Mouse (Mus musculus): Measurements from ENCODE around the gene Tmtc2. TPM values are rescaled to one million over a fixed set of nuclear protein-coding genes. Genes with fewer than 3 reads are reported as not detected.
"Not testable (repeated sequence)": the region's sequence is repeated elsewhere in the genome, so short reads cannot be mapped to it uniquely, and the experiment has no call there.

The Tmtc2 gene
- polyA plus RNA-seq, 1 experiment from 2014 or later: 0.76 TPM

DNA sequence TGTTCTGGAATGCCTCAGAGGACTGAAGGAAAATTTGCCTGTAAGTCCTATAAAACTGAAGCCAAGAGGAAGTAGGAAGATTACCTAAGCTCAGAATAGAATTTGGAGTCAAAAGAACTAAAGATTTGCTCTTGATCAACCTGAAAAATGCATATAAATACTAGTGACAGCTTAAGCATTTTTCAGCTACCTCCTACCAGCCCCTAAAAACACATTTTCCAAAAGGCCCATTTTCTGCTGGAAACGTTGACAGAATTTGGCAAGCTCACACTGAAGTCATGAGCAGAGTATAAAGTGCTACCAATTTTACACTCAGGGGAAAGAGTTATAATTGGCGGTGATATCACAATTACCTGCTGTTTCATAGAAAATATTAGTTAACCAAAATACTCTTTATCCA is 285.8 kb downstream of the Tmtc2 start:
- H3K4me2 ChIP-seq (ENCODE audit: low read depth, low read length): no peak overlapping the region
- H3K4me1 ChIP-seq (ENCODE audit: control insufficient read depth, low read depth, low read length): no peaks in the 10 kb centered on the region
- no peak for ATAC-seq (ENCODE audit: low read depth)
- H3K4me3 ChIP-seq (ENCODE audit: low read depth, low read length): no peak overlapping the region
- no peaks in the 10 kb centered on the region for H3K36me3 ChIP-seq (ENCODE audit: control insufficient read depth, insufficient read depth)
- H3K27me3 ChIP-seq (ENCODE audit: control insufficient read depth, insufficient read depth, low read depth, low read length): no peaks in the 10 kb centered on the region
- no peak overlapping the region for H3K27ac ChIP-seq (ENCODE audit: low read length)
- H3K9me3 ChIP-seq (replicated peaks; ENCODE audit: control insufficient read depth, low read length): no peaks in the 10 kb centered on the region
- WGBS (ENCODE audit: insufficient replicate concordance): 59% methylated on average over 2 of the region's 2 CpGs
- H3K9ac ChIP-seq (ENCODE audit: low read depth, low read length): no peak overlapping the region

DNA sequence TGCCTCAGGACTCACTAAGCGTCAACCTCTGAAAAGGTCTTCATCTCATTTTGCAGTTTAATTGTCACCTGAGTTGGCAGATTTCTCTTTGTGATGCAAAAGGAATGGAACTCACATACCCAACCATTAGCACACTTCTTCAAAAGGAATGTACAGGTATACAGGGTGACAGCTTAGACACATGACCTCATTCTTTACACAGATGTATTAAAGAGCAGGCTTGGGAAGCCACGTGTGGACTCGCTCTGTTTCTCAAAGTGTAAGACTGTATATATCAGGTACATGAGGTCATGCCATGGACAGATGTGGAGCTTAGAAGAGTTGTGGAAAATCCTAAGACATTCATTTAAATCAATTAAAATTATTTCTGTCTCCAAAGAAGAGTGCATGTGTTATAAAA is 286.7 kb downstream of the Tmtc2 start:
- no peaks in the 10 kb centered on the region for H3K9me3 ChIP-seq (replicated peaks; ENCODE audit: control insufficient read depth, low read length)
- 74% methylated on average over 3 of the region's 3 CpGs for whole genome bisulfite sequencing (ENCODE audit: insufficient replicate concordance)
- no peaks in the 10 kb centered on the region for H3K36me3 ChIP-seq (ENCODE audit: control insufficient read depth, insufficient read depth)
- H3K9ac ChIP-seq (ENCODE audit: low read depth, low read length): no peak overlapping the region
- H3K27ac ChIP-seq (ENCODE audit: low read length): no peak overlapping the region
- H3K4me1 ChIP-seq (ENCODE audit: control insufficient read depth, low read depth, low read length): no peaks in the 10 kb centered on the region
- no peak overlapping the region for H3K4me2 ChIP-seq (ENCODE audit: low read depth, low read length)
- ATAC-seq (ENCODE audit: low read depth): no peak
- no peak overlapping the region for H3K4me3 ChIP-seq (ENCODE audit: low read depth, low read length)
- no peaks in the 10 kb centered on the region for H3K27me3 ChIP-seq (ENCODE audit: control insufficient read depth, insufficient read depth, low read depth, low read length)

DNA sequence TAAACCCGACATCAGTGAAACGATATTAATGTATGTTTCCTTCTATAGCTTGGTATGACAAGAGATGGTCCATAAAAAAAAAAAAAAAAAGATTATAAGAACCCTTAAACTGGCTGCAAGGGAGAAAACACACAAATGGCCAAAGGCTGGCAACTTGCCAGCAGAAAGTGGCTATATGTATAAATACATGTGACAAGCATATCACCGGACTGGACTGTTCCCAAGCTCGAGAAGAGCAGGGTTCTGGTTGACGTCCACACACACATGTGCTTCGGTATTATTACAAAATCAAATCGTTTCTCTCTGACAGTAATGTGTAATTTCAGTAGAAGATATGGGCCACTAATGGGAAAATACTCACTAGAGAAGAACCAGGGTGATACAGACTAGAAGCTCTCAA is 287.2 kb downstream of the Tmtc2 start:
- no peaks in the 10 kb centered on the region for H3K9me3 ChIP-seq (replicated peaks; ENCODE audit: control insufficient read depth, low read length)
- 63% methylated on average over 7 of the region's 7 CpGs for WGBS (ENCODE audit: insufficient replicate concordance)
- no peak overlapping the region for H3K9ac ChIP-seq (ENCODE audit: low read depth, low read length)
- no peak overlapping the region for H3K27ac ChIP-seq (ENCODE audit: low read length)
- no peaks in the 10 kb centered on the region for H3K36me3 ChIP-seq (ENCODE audit: control insufficient read depth, insufficient read depth)
- no peak overlapping the region for H3K4me2 ChIP-seq (ENCODE audit: low read depth, low read length)
- H3K27me3 ChIP-seq (ENCODE audit: control insufficient read depth, insufficient read depth, low read depth, low read length): no peaks in the 10 kb centered on the region
- ATAC-seq (ENCODE audit: low read depth): no peak
- H3K4me1 ChIP-seq (ENCODE audit: control insufficient read depth, low read depth, low read length): no peaks in the 10 kb centered on the region
- no peak overlapping the region for H3K4me3 ChIP-seq (ENCODE audit: low read depth, low read length)

DNA sequence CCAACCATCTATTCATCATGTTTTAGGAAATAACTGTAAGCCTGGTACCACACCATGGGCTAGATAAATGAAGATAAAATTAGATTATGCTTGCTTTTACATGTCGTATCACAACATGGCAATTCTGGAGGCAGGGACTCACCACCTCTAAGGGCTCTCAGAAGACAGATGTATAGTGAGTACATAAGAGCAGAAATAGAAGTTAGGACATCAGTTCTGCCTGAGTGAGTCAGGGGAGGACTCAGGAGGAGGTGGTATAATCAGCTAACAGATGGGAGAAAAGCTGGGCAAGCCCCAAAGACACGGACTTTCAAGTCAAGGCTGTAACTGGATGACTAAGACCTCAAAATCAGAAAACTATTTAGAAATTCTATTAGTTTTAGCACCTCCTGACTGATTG is 288.0 kb downstream of the Tmtc2 start:
- no peaks in the 10 kb centered on the region for H3K36me3 ChIP-seq (ENCODE audit: control insufficient read depth, insufficient read depth)
- 57% methylated on average over 2 of the region's 2 CpGs for WGBS (ENCODE audit: insufficient replicate concordance)
- no peak overlapping the region for H3K4me2 ChIP-seq (ENCODE audit: low read depth, low read length)
- H3K27me3 ChIP-seq (ENCODE audit: control insufficient read depth, insufficient read depth, low read depth, low read length): no peaks in the 10 kb centered on the region
- H3K9me3 ChIP-seq (replicated peaks; ENCODE audit: control insufficient read depth, low read length): no peaks in the 10 kb centered on the region
- no peak overlapping the region for H3K27ac ChIP-seq (ENCODE audit: low read length)
- no peak overlapping the region for H3K4me3 ChIP-seq (ENCODE audit: low read depth, low read length)
- no peak for ATAC-seq (ENCODE audit: low read depth)
- H3K4me1 ChIP-seq (ENCODE audit: control insufficient read depth, low read depth, low read length): no peaks in the 10 kb centered on the region
- no peak overlapping the region for H3K9ac ChIP-seq (ENCODE audit: low read depth, low read length)

DNA sequence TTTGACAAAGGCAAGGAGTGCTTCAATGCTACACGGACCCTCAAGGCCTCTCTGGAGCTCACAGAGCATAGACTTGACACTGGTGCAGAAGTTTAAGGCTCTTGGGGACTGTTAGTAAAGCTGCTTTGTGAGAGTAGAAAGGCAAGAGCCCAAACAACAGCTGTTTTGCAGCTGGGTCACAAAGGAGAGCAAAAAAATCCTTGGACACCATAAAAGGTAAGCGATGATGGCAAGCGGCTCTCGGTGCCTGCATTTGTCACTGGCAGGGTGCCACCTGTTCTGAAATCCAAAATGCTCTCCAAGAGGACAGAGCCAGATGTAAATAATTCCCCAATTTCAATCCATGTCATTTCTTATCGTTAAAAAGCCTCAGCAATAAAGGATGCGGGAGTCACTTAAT is 290.1 kb downstream of the Tmtc2 start:
- 75% methylated on average over 6 of the region's 6 CpGs for WGBS (ENCODE audit: insufficient replicate concordance)
- Histone ChIP-seq H3K4me3 (ENCODE audit: low read depth, low read length) (no peak overlapping the region), H3K9me3 (replicated peaks; ENCODE audit: control insufficient read depth, low read length) (no peaks in the 10 kb centered on the region), H3K4me1 (ENCODE audit: control insufficient read depth, low read depth, low read length) (no peaks in the 10 kb centered on the region), H3K4me2 (ENCODE audit: low read depth, low read length) (no peak overlapping the region), H3K9ac (ENCODE audit: low read depth, low read length) (no peak overlapping the region), H3K27ac (ENCODE audit: low read length) (no peak overlapping the region), H3K36me3 (ENCODE audit: control insufficient read depth, insufficient read depth) (no peaks in the 10 kb centered on the region), H3K27me3 (ENCODE audit: control insufficient read depth, insufficient read depth, low read depth, low read length) (no peaks in the 10 kb centered on the region)
- ATAC-seq (ENCODE audit: low read depth): no peak

DNA sequence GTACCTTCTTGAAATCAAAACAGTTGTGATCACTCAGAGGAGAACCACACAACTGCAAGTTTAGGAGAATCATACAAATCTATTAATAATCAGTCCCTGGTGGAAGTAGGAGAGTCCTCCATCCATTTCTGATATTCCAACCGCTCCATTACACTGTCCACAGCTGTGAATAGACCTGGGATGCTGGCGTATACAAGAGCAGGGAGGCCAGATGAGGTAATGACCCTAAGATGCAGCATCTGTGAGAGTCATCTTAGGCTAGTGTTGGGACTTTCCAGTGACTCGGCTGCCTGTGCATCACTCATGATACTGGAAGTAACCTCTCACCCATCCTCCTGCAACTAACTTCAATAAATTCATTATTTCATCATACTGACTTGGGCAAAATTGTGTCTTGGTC is 293.3 kb downstream of the Tmtc2 start:
- Histone ChIP-seq H3K4me3 (ENCODE audit: low read depth, low read length) (no peak overlapping the region), H3K4me1 (ENCODE audit: control insufficient read depth, low read depth, low read length) (no peaks in the 10 kb centered on the region), H3K9ac (ENCODE audit: low read depth, low read length) (no peak overlapping the region), H3K4me2 (ENCODE audit: low read depth, low read length) (no peak overlapping the region), H3K36me3 (ENCODE audit: control insufficient read depth, insufficient read depth) (no peaks in the 10 kb centered on the region), H3K27me3 (ENCODE audit: control insufficient read depth, insufficient read depth, low read depth, low read length) (no peaks in the 10 kb centered on the region), H3K9me3 (replicated peaks; ENCODE audit: control insufficient read depth, low read length) (no peaks in the 10 kb centered on the region), H3K27ac (ENCODE audit: low read length) (no peak overlapping the region)
- 65% methylated on average over 3 of the region's 3 CpGs for WGBS (ENCODE audit: insufficient replicate concordance)
- ATAC-seq (ENCODE audit: low read depth): no peak

DNA sequence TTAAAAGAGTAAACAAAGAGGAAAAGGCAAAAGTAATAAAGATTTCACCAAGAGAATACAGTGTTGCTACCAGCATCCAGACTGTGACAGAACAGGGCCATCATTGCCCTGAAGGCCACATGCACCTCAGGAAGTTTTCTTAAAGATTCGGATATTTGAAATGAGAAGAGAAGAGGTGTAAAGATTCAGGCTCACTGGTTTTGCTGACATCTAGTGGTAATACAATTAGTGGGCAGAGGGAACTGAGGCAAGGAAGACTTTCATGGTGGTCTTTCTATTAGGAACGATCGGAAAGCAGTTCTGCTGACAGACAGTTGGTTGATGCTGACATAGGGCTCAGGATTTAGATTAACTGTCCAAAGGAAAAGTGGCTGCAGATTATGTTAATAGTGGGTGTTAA is 314.2 kb downstream of the Tmtc2 start:
- Histone ChIP-seq H3K9me3 (replicated peaks; ENCODE audit: control insufficient read depth, low read length) (no peaks in the 10 kb centered on the region), H3K4me1 (ENCODE audit: control insufficient read depth, low read depth, low read length) (no peaks in the 10 kb centered on the region), H3K4me3 (ENCODE audit: low read depth, low read length) (no peak overlapping the region), H3K36me3 (ENCODE audit: control insufficient read depth, insufficient read depth) (no peaks in the 10 kb centered on the region), H3K27me3 (ENCODE audit: control insufficient read depth, insufficient read depth, low read depth, low read length) (no peaks in the 10 kb centered on the region), H3K4me2 (ENCODE audit: low read depth, low read length) (no peak overlapping the region), H3K9ac (ENCODE audit: low read depth, low read length) (no peak overlapping the region), H3K27ac (ENCODE audit: low read length) (no peak overlapping the region)
- ATAC-seq (ENCODE audit: low read depth): no peak
- WGBS (ENCODE audit: insufficient replicate concordance): 66% methylated on average over 3 of the region's 3 CpGs

DNA sequence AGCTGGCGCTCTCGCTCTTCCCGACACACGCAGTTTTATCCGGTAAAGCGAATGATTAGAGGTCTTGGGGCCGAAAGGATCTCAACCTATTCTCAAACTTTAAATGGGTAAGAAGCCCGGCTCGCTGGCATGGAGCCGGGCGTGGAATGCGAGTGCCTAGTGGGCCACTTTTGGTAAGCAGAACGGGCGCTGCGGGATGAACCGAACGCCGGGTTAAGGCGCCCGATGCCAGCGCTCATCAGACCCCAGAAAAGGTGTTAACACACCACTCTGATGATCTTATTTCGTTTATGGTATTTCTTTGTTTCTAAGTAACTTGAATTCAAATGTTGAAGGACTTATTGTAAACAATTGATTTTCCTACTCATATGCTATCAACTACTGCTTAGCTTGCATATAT is 336.0 kb downstream of the Tmtc2 start:
- H3K4me2 ChIP-seq (ENCODE audit: low read depth, low read length); H3K36me3 ChIP-seq (ENCODE audit: control insufficient read depth, insufficient read depth); H3K4me3 ChIP-seq (ENCODE audit: low read depth, low read length); H3K9ac ChIP-seq (ENCODE audit: low read depth, low read length); H3K27ac ChIP-seq (ENCODE audit: low read length); H3K4me1 ChIP-seq (ENCODE audit: control insufficient read depth, low read depth, low read length); ATAC-seq (ENCODE audit: low read depth); H3K27me3 ChIP-seq (ENCODE audit: control insufficient read depth, insufficient read depth, low read depth, low read length); H3K9me3 ChIP-seq (replicated peaks; ENCODE audit: control insufficient read depth, low read length): not testable (repeated sequence)
- whole genome bisulfite sequencing (ENCODE audit: insufficient replicate concordance): 73% methylated on average over 22 of the region's 22 CpGs

DNA sequence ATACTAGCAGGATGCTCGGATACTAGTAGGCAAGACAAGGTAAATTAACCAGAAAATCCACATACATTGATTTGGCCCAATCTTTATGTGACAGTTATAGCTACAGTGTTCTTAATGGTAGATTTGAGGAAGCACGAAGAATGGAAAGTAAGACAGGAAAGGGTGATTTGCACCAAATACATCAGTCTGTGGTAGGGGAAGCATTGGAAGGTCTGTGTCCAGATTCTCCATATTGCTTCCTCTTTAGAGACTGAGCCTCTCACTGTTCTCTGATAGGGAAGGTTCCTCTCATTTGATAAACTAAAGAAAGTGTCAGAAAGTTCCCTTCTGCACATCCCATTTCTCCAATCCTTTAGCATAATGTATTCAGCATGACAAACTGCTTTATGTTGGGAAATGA is 341.4 kb downstream of the Tmtc2 start:
- WGBS (ENCODE audit: insufficient replicate concordance): 32% methylated on average over 2 of the region's 2 CpGs
- Histone ChIP-seq H3K9me3 (replicated peaks; ENCODE audit: control insufficient read depth, low read length) (no peaks in the 10 kb centered on the region), H3K27me3 (ENCODE audit: control insufficient read depth, insufficient read depth, low read depth, low read length) (no peaks in the 10 kb centered on the region), H3K4me2 (ENCODE audit: low read depth, low read length) (no peak overlapping the region), H3K4me3 (ENCODE audit: low read depth, low read length) (no peak overlapping the region), H3K36me3 (ENCODE audit: control insufficient read depth, insufficient read depth) (no peaks in the 10 kb centered on the region), H3K9ac (ENCODE audit: low read depth, low read length) (no peak overlapping the region), H3K27ac (ENCODE audit: low read length) (no peak overlapping the region), H3K4me1 (ENCODE audit: control insufficient read depth, low read depth, low read length) (no peaks in the 10 kb centered on the region)
- ATAC-seq (ENCODE audit: low read depth): no peak

DNA sequence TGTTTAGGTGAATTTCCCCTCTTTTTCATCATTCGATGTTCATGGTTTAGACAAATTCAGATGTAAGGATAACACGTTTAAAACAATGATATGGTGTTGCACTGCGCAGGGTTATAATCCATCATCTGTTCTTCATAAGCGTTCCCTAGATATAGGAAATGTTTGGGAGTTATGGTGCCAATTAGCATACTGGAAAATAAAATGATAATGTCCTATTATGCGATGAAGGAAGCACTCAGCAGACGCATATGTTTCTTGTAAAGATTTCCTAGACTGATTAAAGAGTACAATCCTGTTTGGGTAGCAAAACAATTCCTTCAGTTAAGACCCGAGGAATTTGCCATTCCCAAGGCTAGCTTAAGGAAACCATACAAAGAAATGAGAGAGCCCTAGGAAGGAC is 343.8 kb downstream of the Tmtc2 start:
- WGBS (ENCODE audit: insufficient replicate concordance): 62% methylated on average over 7 of the region's 7 CpGs
- Histone ChIP-seq H3K4me2 (ENCODE audit: low read depth, low read length) (no peak overlapping the region), H3K9me3 (replicated peaks; ENCODE audit: control insufficient read depth, low read length) (no peaks in the 10 kb centered on the region), H3K9ac (ENCODE audit: low read depth, low read length) (no peak overlapping the region), H3K4me3 (ENCODE audit: low read depth, low read length) (no peak overlapping the region), H3K27me3 (ENCODE audit: control insufficient read depth, insufficient read depth, low read depth, low read length) (no peaks in the 10 kb centered on the region), H3K36me3 (ENCODE audit: control insufficient read depth, insufficient read depth) (no peaks in the 10 kb centered on the region), H3K4me1 (ENCODE audit: control insufficient read depth, low read depth, low read length) (no peaks in the 10 kb centered on the region), H3K27ac (ENCODE audit: low read length) (no peak overlapping the region)
- ATAC-seq (ENCODE audit: low read depth): no peak
